Mouse (Mus musculus) macrophage (primary cell): Measurements from ENCODE around the gene Lor. TPM values are rescaled to one million over a fixed set of nuclear protein-coding genes. Genes with fewer than 3 reads are reported as not detected.

ENCODE experiments used
- polyA plus RNA-seq: library from polyadenylated mRNA; stranded (reverse); fragments of 250-400 nt; gene quantifications from 3 replicates; pipeline ENCODE4 v1.2.4, GENCODE M21; 2018; ENCODE audit warnings: inconsistent platforms

Gene Lor
- polyA plus RNA-seq, 1 experiment from 2014 or later = not detected

Other genes starting within 250 kb of the Lor start
- not detected in 3 replicates for gene Pglyrp3, start 68.6 kb downstream of the Lor start, polyA plus RNA-seq
- not detected in 3 replicates for gene Prr9, start 40.8 kb upstream of the Lor start, polyA plus RNA-seq
- gene Lelp1, start 59.6 kb upstream of the Lor start, polyA plus RNA-seq = not detected in 3 replicates
- gene Sprr2a1, start 132.7 kb upstream of the Lor start, polyA plus RNA-seq = not detected in 3 replicates
- gene Sprr2a2, start 132.8 kb upstream of the Lor start, polyA plus RNA-seq = not detected in 3 replicates
- not detected in 3 replicates for gene Sprr2a3, start 202.3 kb upstream of the Lor start, polyA plus RNA-seq
- gene Sprr2b, start 233.5 kb upstream of the Lor start, polyA plus RNA-seq = not detected in 3 replicates